Mouse (Mus musculus): Measurements from ENCODE around the gene Pcdh9.

DNA sequence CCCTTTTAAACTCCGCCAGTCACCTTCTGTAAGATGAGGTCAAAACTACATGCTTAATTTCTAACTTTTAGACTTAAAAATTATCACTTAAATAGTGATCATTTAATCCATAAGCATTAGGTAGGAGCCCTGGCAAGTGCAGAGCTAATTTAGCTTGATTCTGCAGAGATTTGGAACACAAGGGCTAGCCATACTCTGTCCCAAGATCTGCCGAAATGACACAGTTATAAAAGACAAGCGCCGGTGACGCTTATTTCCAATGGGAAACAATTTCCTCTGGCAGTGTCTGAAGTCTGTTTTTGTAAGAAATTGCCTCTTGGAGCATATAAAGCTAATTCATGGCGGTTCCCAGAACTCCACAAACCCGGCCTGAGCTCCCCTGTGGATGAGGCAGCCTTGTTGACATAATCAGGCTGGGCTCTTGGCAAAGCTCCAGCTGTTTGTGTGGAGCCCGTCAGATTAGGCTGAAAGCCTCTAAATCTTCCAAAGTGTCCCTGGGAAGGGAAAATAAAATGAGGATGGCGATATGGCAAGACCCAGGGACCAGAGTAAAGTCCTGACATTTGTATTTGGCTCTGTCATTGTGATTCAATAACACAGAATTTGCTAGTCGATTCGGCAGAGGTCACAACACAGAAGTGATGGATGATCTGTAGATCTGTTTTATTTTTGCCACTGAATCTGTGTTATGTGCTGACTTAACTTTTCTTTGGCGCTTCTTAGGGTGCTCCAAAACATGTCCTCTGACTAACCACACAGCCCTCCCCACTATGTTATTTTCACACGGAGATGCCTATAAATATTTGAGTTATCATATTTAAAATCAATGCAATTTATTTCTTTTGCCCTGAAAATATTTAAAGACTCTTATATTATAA lies 391.4 kb downstream of the Pcdh9 start:
- no peak for TF ChIP-seq GATA1 (IDR thresholded peaks at IDR 0.05; ENCODE audit: borderline replicate concordance, low read length)
- no peak for TF ChIP-seq CTCF (IDR thresholded peaks at IDR 0.05; ENCODE audit: low read depth, low read length)
- no peak for TF ChIP-seq TAL1 (conservative IDR thresholded peaks at IDR 0.05; ENCODE audit: low read depth, low read length)

Data from G1E (cell line).